Mouse (Mus musculus) layer of hippocampus, postnatal 14 days (tissue): ENCODE data around the gene 1700028K03Rik. TPM values are rescaled to one million over a fixed set of nuclear protein-coding genes. Genes with fewer than 3 reads are reported as not detected.
A peak's percentile ranks its signal among the peaks of the same experiment; 100 is the strongest.

ENCODE experiments used
- DNase-seq, 2 experiments: peaks; one replicate each; pipeline ENCODE4 v3.0.0; 2021 to 2022; ENCODE audit warnings: low spot score in 2 of 2, mixed read lengths in 1 of 2
- total RNA-seq, 2 experiments: library from RNA; stranded (reverse); gene quantifications; 2 replicates each; pipeline ENCODE4 v1.2.3; 2021

Gene 1700028K03Rik
- total RNA-seq, 2 experiments from 2014 or later, result 0.25 to 0.57 TPM

- no peak for DNase-seq
These were observed 7.2 kb downstream of the 1700028K03Rik start for GRCm38 (mm10) chr5:107541696-107542095.

- DNase-seq, result no peak
These were observed 11.4 kb downstream of the 1700028K03Rik start for GRCm38 (mm10) chr5:107545927-107546326.

- DNase-seq, result no peak
These were observed 13.4 kb downstream of the 1700028K03Rik start for GRCm38 (mm10) chr5:107547955-107548354.

- DNase-seq, result no peak
These were observed 13.9 kb downstream of the 1700028K03Rik start for GRCm38 (mm10) chr5:107548444-107548843.

- no peak for DNase-seq
These were observed 19.8 kb downstream of the 1700028K03Rik start for GRCm38 (mm10) chr5:107554336-107554735.

- no peak for DNase-seq
These were observed 22.5 kb downstream of the 1700028K03Rik start for GRCm38 (mm10) chr5:107556969-107557368.

GRCm38 (mm10) chr5:107569148-107569547 lies 34.6 kb downstream of the 1700028K03Rik start:
- DNase-seq, result peak in 1 of 2 experiments; percentile 14

GRCm38 (mm10) chr5:107597301-107598077 lies 63.0 kb downstream of the 1700028K03Rik start, which contains the start of the genes Rpap2 and Glmn:
Rpap2 (plus strand) TSS chr5:107597373.
Glmn (minus strand) TSS chr5:107597888.
- DNase-seq, result peak; percentile 82 to 85

- DNase-seq, result no peak
These were observed 63.9 kb downstream of the 1700028K03Rik start for GRCm38 (mm10) chr5:107598380-107598779.

Other genes starting within 250 kb of the 1700028K03Rik start
- 10 to 100 TPM; 13.8 to 17.3 TPM for gene Tgfbr3, start 245.1 kb upstream of the 1700028K03Rik start, total RNA-seq
- 10 to 100 TPM; 13.9 to 14.6 TPM for gene Brdt, start 203.6 kb upstream of the 1700028K03Rik start, total RNA-seq
- 10 to 100 TPM; 38.9 to 41.1 TPM for gene Ephx4, start 132.0 kb upstream of the 1700028K03Rik start, total RNA-seq
- gene Lpcat2b, start 103.2 kb upstream of the 1700028K03Rik start, total RNA-seq, result under 1 TPM in 1 of 2 experiments, not detected in 1; 0.31 TPM
- gene Btbd8, start 96.7 kb upstream of the 1700028K03Rik start, total RNA-seq, result 10 to 100 TPM; 90.8 to 99.5 TPM
- gene Gm42669, start 27.1 kb upstream of the 1700028K03Rik start, total RNA-seq, result under 1 TPM; 0.41 to 0.45 TPM
- 10 to 100 TPM; 21.2 to 22.1 TPM for gene Rpap2, start 62.7 kb downstream of the 1700028K03Rik start, total RNA-seq
- 10 to 100 TPM; 17.2 to 17.6 TPM for gene Glmn, start 63.2 kb downstream of the 1700028K03Rik start, total RNA-seq
- not detected for gene Gfi1, start 191.3 kb downstream of the 1700028K03Rik start, total RNA-seq